Mouse (Mus musculus) heart, adult 11 months (tissue): ENCODE data around the gene Sbk1.

ENCODE experiments used
- DNase-seq: peaks from one replicate; pipeline ENCODE4 v3.0.0; 2022

The Sbk1 gene

GRCm38 (mm10) chr7:126340206-126340618 lies 67.8 kb downstream of the Sbk1 start:
- DNase-seq: no peak

- no peak for DNase-seq
These were observed 68.5 kb downstream of the Sbk1 start for GRCm38 (mm10) chr7:126340896-126341295.
